Mouse (Mus musculus) spleen, adult 2 months (tissue): ENCODE measurements around the gene Pes1. TPM values are rescaled to one million over a fixed set of nuclear protein-coding genes. Genes with fewer than 3 reads are reported as not detected.

Experiments
- DNase-seq, 2 experiments: peaks; one replicate each; pipeline versions ENCODE4 v3.0.0 to v3.0.0-alpha.2; 2012 to 2021; ENCODE audit warnings: low spot score in 2 of 2, low read depth in 1 of 2
- H3K27ac ChIP-seq: fragments of 200-500 bp; 2 replicates; pipeline ENCODE4 v1.5.1; 2012; ENCODE audit warnings: low read length, inconsistent platforms; ENCODE audit not compliant: insufficient read depth
- H3K27me3 ChIP-seq: fragments of 200-500 bp; 2 replicates; pipeline ENCODE4 v1.6.1; 2012; ENCODE audit warnings: mild to moderate bottlenecking, moderate library complexity, low read length, inconsistent platforms; ENCODE audit not compliant: control insufficient read depth, insufficient read depth
- H3K36me3 ChIP-seq: fragments of 200-500 bp; 2 replicates; pipeline ENCODE4 v1.6.1; 2012; ENCODE audit warnings: mild to moderate bottlenecking, low read length, inconsistent platforms; ENCODE audit not compliant: control insufficient read depth, insufficient read depth
- H3K4me1 ChIP-seq: fragments of 200-500 bp; 2 replicates; pipeline ENCODE4 v1.6.1; 2011; ENCODE audit warnings: inconsistent platforms; ENCODE audit not compliant: control insufficient read depth, insufficient read depth, insufficient read length
- H3K4me3 ChIP-seq: fragments of 200-500 bp; 2 replicates; pipeline ENCODE4 v1.5.1; 2011; ENCODE audit warnings: mild to moderate bottlenecking, inconsistent platforms; ENCODE audit not compliant: insufficient read depth, insufficient read length; ENCODE audit errors: extremely low read depth
- CTCF ChIP-seq: fragments of 200-500 bp; IDR thresholded peaks from 2 replicates; pipeline ENCODE4 v1.5.1; 2011; ENCODE audit warnings: mild to moderate bottlenecking, inconsistent platforms; ENCODE audit not compliant: insufficient read depth, insufficient read length, insufficient replicate concordance; ENCODE audit errors: extremely low read depth
- POLR2A ChIP-seq: fragments of 200-500 bp; IDR thresholded peaks from 2 replicates; pipeline ENCODE4 v1.6.1; 2011; ENCODE audit warnings: low read depth, low read length, inconsistent platforms
- WGBS: fragments of 180-500 bp; shearing (Covaris S2); methylation state at CpG from one replicate; pipeline ENCODE4 v1.1.7; 2018; 5-methylcytosine and 5-hydroxymethylcytosine counted together
- polyA plus RNA-seq: library from polyadenylated mRNA; depleted of rRNA; stranded (reverse); fragments of >200 nt; gene quantifications from 2 replicates; pipeline ENCODE4 v1.2.3, GENCODE M21; 2012

The Pes1 gene
- polyA plus RNA-seq, 1 experiment: 33.6 TPM

DNA sequence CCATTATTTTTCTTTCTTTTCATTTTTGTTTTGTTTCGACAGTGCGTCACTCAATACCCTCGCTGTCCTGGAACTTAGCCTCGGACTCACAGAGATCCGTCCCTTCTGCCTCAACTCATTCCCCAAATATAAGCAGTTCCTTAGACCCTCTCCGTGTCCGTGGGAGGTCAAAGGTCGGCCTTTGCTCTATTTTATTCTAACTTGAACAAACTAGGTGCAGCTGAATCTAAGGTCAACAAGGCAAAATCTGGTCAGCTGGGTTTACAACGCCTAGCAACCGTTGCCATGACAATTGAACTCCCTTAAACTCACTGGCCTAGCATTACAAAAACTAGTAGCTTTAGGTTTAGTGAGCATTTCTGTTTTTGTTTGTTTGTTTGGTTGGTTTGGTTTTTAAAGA, 620 bp upstream of the Pes1 start:
- peak overlapping the region; percentile 69 for H3K27ac ChIP-seq
- DNase-seq: no peak
- H3K27me3 ChIP-seq: no peaks in the 10 kb centered on the region
- H3K4me3 ChIP-seq: peak overlapping the region; percentile 97
- peaks cover 11% of the 10 kb centered on the region; the same call in 1 of the 2 replicates for H3K4me1 ChIP-seq
- 85% methylated on average over 10 of the region's 10 CpGs for WGBS
- no peaks in the 10 kb centered on the region for H3K36me3 ChIP-seq
- no peak for TF ChIP-seq CTCF
- TF ChIP-seq POLR2A: no peak

DNA sequence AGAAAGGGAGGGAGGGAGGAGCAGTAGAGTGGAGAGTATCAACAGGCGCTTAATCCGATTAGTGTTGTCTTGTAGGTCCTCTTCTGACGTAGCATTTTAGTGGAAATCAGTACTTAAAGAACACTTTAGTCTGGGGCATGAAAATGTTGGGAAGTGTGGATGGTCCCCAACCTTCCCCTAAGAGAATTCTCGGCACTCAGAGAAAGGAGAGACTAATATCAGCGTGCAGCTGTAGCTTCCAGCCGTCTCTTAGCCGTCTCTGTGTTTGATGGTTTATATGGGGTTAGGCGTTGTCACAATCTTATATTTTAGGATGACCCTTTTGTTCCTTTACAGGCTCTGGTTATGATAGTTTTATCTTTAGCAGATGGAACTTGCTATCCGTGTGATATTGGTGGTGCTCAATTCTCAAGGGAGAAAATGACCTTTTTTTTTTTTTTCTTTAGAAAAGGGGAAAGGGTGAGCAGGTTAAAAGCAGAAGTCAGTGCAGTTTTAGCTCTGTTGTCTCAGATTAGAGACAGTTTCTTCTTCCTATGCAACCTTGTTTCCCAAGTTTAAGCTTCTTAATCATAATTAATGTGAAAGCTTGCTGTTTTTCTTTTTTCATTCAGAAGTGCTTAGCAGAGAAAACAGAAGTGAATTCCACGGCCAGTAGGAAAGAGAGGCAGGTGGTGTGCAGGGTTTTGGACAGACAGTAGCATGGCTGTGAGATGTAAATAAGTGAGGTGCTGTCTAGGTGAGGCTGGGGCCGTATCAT, 819 bp downstream of the Pes1 start:
- no peak for TF ChIP-seq CTCF
- TF ChIP-seq POLR2A: no peak
- H3K27ac ChIP-seq: no peak overlapping the region
- peaks cover 4% of the 10 kb centered on the region for H3K36me3 ChIP-seq
- no peaks in the 10 kb centered on the region for H3K27me3 ChIP-seq
- DNase-seq: peak in 1 of 2 experiments; percentile 17
- 6% methylated on average over 11 of the region's 11 CpGs for WGBS
- peak overlapping the region; percentile 97 for H3K4me3 ChIP-seq
- peaks cover 11% of the 10 kb centered on the region; the same call in 1 of the 2 replicates for H3K4me1 ChIP-seq

DNA sequence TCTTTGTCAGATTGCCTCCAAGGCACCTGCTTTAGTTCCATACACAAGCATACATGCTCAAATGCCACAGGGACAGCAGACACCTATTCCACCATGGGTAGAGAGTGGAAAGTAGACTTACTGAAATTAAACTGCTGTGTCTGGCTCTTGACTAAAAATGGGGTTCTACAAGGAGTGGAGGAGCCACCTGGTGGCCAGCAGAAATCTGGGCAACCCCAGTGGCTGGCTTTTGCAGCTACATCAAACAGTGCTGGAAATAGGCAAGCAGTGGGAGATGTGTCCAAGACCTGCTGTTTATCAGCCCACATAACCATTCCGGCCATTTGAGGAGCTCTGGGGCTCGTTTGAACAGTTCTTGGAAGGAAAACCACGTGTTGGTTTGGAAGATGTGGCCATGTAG, 6.1 kb downstream of the Pes1 start:
- Histone ChIP-seq H3K4me1 (peaks cover 6% of the 10 kb centered on the region; the same call in 1 of the 2 replicates), H3K27ac (no peak overlapping the region)

DNA sequence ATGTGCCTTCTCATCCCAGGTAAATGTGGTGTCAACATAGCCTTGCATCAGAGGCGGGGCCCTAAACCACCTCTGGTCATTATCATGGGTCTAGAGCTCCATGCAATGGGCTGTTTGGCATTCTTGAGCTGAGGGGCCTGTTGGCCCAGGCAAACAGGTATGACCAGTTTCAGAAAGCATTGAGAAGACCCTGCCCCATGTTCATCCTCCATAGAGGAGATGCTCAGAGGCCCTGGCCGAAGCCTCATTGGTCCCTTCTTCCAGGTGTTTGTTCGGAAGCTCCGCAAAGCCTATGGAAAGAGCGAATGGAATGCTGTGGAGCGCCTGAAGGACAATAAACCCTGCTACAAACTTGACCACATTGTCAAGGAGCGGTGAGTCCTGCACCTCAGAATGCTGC, 6.6 kb downstream of the Pes1 start:
- Histone ChIP-seq H3K4me1 (peaks cover 4% of the 10 kb centered on the region; the same call in 1 of the 2 replicates), H3K27ac (no peak overlapping the region), H3K27me3 (no peaks in the 10 kb centered on the region), H3K4me3 (no peak overlapping the region), H3K36me3 (peaks cover 46% of the 10 kb centered on the region)
- TF ChIP-seq CTCF (no peak), POLR2A (no peak)
- no peak for DNase-seq
- WGBS: 95% methylated on average over 7 of the region's 7 CpGs

More for the DNA sequence above, 6.1 kb downstream of the Pes1 start:
- no peaks in the 10 kb centered on the region for H3K27me3 ChIP-seq
- 85% methylated on average over 3 of the region's 3 CpGs for WGBS
- peaks cover 42% of the 10 kb centered on the region for H3K36me3 ChIP-seq
- DNase-seq: no peak
- no peak overlapping the region for H3K4me3 ChIP-seq
- TF ChIP-seq POLR2A (no peak), CTCF (no peak)

DNA sequence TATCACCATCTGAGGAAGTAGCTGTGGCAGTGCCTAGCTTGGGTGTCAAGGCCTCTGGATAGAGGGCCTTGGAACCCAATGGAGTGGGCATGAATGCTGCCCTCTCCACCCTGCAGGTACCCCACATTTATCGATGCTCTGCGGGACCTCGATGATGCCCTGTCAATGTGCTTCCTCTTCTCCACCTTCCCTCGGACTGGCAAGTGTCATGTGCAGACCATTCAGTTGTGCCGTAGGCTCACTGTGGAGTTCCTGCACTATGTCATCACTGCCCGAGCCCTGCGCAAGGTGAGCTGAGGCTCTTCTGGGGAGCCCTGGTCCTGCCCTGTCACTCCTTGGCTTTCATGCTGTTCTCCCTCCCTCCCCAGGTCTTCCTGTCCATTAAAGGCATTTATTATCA, 9.3 kb downstream of the Pes1 start:
- 95% methylated on average over 7 of the region's 7 CpGs for WGBS
- H3K27me3 ChIP-seq: no peaks in the 10 kb centered on the region
- DNase-seq: no peak
- H3K4me1 ChIP-seq: no peaks in the 10 kb centered on the region
- peaks cover 66% of the 10 kb centered on the region for H3K36me3 ChIP-seq
- TF ChIP-seq CTCF: no peak
- no peak for TF ChIP-seq POLR2A
- H3K4me3 ChIP-seq: no peak overlapping the region
- no peak overlapping the region for H3K27ac ChIP-seq

DNA sequence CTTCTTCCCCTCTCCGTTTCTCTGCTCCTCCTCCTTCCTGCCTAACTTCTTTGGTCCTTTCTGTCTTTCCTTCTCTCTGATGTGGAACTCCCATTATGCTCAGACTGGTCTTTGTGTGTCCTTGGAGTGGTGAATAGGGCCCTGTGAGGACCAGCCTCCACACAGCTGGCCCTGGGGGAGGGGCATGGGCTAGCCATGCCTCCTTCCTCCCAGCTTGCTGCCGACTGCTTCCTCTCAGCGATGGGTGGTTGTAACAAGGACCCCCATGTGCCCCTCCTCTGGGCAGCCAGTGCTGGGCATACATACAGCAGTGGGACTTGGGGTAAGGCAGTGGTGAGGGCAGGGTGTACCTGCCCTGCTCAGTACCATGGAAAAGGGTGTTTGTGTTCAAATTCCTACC, 10.5 kb downstream of the Pes1 start:
- H3K27me3 ChIP-seq: no peaks in the 10 kb centered on the region
- H3K4me1 ChIP-seq: no peaks in the 10 kb centered on the region
- TF ChIP-seq POLR2A (no peak), CTCF (no peak)
- no peak overlapping the region for H3K27ac ChIP-seq
- WGBS: 72% methylated on average over 3 of the region's 3 CpGs
- no peak for DNase-seq
- H3K4me3 ChIP-seq: no peak overlapping the region
- peaks cover 74% of the 10 kb centered on the region for H3K36me3 ChIP-seq

DNA sequence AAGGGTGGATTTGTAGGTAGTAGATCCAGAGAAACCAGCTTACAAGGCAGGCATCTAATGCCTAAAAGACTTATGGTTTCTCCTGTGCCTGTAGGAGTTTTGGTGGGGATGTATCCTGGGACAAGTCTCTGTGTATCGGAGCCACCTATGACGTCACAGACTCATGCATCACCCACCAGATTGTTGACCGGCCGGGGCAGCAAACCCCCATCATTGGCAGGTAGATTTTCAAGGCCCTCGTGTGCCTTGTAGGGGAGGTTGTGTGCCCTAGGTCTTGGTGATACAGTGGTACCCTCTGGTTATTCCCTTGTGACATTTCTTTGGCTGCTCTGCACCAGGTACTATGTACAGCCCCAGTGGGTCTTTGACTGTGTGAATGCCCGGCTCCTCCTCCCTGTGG, 12.9 kb downstream of the Pes1 start, which contains the start of gene 4930556J24Rik:
4930556J24Rik (minus strand) TSS at position 101 of the 400 bp plus-strand sequence.
- H3K27me3 ChIP-seq: no peaks in the 10 kb centered on the region
- no peak for DNase-seq
- no peaks in the 10 kb centered on the region for H3K4me1 ChIP-seq
- no peak within 1 kb of the TSS for H3K4me3 ChIP-seq
- no peak within 1 kb of the TSS for H3K27ac ChIP-seq
- TF ChIP-seq CTCF (no peak), POLR2A (no peak)
- 94% methylated on average over 6 of the region's 6 CpGs for WGBS
- H3K36me3 ChIP-seq: peaks cover 58% of the 10 kb centered on the region
